Mouse (Mus musculus) macrophage (primary cell): ENCODE results near the gene Gm6034. TPM values are rescaled to one million over a fixed set of nuclear protein-coding genes. Genes with fewer than 3 reads are reported as not detected.
"Not testable (repeated sequence)": the region's sequence is repeated elsewhere in the genome, so short reads cannot be mapped to it uniquely, and the experiment has no call there.

Source experiments
- H3K27ac ChIP-seq: fragments of 350-480 bp; formaldehyde crosslinking; 2 replicates; pipeline ENCODE4 v1.9.0; 2021
- H3K36me3 ChIP-seq: fragments of 350-480 bp; formaldehyde crosslinking; 2 replicates; pipeline ENCODE4 v1.9.0; 2021; ENCODE audit errors: inconsistent target
- H3K4me3 ChIP-seq: fragments of 350-480 bp; formaldehyde crosslinking; 2 replicates; pipeline ENCODE4 v1.9.0; 2021; ENCODE audit errors: inconsistent target
- H3K79me2 ChIP-seq: fragments of 350-480 bp; formaldehyde crosslinking; 2 replicates; pipeline ENCODE4 v1.9.0; 2021; ENCODE audit errors: inconsistent target
- WGBS: methylation state at CpG from one replicate; pipeline ENCODE4 v1.1.7; 2026; ENCODE audit warnings: inconsistent platforms; ENCODE audit not compliant: missing documents; 5-methylcytosine and 5-hydroxymethylcytosine counted together
- polyA plus RNA-seq: library from polyadenylated mRNA; stranded (reverse); fragments of 250-400 nt; gene quantifications from 3 replicates; pipeline ENCODE4 v1.2.4, GENCODE M21; 2018; ENCODE audit warnings: inconsistent platforms

Gene Gm6034
- polyA plus RNA-seq, 1 experiment from 2014 or later: not detected

DNA sequence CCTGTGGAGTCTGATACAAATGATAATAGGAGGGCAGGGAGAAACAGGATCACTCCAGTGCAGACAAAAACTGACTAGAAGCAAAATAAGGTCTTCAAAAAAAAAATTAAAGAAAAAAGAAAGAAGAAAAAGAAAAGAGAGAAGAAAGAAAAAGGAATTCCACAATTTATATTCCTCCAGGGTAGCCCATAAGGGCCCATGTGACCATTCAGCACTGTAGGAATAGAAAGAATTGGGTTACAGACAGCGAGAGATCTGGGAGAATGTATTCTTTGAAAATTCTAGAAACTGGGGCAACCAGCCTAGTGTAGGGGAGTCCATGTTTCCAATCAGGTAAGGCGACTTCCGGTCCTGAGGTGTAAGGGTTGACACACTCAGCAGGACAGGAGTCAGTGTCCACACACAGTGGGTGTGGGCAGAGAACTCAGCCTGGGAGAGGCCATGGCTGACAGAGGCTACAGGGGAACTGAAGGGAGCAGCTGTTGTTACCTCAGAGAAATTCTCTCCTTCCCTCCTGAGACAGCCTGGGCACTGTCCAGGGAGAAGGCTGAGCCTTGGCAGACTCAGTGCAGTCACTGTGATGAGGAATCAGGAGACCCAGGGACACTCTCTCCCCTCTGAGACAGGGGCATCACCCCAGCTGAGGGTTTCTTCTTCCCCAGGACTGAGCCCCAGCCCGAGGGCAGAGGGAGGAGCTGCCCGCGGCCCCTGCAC is 39.9 kb downstream of the Gm6034 start:
- H3K36me3 ChIP-seq, H3K4me3 ChIP-seq, H3K79me2 ChIP-seq, H3K27ac ChIP-seq: not testable (repeated sequence)
- WGBS: 72% methylated on average over 3 of the region's 6 CpGs

DNA sequence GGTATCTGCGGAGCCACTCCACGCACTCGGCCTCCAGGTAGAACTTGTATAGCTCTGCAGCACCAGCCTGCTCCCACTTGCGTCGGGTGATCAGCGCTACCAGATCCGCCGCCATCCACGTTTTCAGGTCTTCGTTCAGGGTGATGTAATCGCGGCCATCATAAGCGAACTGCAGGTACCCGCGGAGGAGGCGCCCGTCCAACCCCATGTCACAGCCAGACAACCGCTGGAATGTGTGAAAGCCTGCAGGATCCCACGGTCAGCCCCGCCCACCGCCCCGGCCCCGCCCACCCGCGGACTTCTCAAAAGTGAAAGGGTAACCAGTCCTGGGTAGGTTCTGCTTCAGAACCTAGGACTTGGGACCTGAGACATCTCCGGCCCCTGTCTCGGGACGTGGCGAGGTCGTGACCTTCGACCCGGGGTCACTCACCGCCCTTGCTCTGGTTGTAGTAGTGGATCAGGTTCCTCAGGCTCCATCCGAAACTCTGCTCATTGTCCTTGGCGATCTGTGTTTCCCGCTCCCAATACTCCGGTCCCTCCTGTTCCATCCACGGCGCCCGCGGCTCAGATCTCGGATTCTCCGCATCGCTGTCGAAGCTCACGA is 40.6 kb downstream of the Gm6034 start:
- H3K36me3 ChIP-seq: no peaks in the 10 kb centered on the region
- WGBS: 1% methylated on average over 46 of the region's 46 CpGs

DNA sequence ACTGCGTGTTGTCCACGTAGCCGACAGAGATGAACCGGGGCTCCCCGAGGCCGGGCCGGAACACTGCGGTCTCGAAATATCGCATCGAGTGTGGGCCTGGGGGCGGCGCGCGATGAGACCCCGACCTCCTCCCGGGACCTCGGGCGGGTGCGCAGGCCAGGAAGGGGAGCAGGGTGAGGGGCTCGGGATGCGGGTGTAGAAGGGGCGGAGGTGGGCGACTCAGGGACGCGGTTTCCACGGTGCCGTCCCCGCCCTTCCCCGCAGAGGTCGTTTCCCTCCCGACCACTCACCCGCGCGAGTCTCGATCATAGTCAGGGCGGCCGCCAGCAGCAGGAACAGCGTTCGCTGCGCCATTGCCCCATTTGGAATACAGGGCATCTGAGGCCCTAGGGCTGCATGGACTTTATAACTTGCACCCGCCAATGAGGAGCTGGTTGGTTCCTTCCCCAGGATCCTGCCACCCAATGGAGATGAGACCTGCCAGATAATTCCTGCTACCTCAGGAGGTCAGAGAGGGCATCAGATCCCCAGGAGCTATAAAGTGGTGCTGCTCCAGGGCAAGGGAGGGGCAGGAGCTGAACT is 41.2 kb downstream of the Gm6034 start:
- Histone ChIP-seq H3K79me2 (no peaks in the 10 kb centered on the region), H3K4me3 (peak overlapping the region; percentile 49), H3K36me3 (no peaks in the 10 kb centered on the region), H3K27ac (no peak overlapping the region)
- under 1% methylated on average over 37 of the region's 42 CpGs for WGBS

More for the DNA sequence above, 40.6 kb downstream of the Gm6034 start:
- H3K79me2 ChIP-seq: no peaks in the 10 kb centered on the region
- H3K27ac ChIP-seq: no peak overlapping the region
- peak overlapping the region; percentile 49 for H3K4me3 ChIP-seq

DNA sequence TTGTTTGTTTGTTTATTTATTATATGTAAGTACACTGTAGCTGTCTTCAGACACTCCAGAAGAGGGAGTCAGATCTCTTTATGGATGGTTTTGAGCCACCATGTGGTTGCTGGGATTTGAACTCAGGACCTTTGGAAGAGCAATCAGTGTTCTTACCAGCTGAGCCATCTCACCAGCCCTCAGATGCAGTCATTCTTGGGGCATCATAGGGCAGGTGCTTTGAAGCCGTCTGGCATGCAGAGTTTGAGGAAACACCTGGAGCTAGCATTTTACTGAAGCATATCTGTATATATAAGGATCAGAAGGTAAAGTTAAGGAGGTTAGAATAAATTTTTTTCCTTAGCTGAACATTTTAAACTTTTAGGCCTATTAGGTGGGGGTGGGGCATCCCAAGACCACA is 43.2 kb downstream of the Gm6034 start:
- not testable (repeated sequence) for H3K36me3 ChIP-seq, H3K4me3 ChIP-seq, H3K79me2 ChIP-seq, H3K27ac ChIP-seq
- WGBS: 67% methylated on average over 1 of the region's 1 CpGs

DNA sequence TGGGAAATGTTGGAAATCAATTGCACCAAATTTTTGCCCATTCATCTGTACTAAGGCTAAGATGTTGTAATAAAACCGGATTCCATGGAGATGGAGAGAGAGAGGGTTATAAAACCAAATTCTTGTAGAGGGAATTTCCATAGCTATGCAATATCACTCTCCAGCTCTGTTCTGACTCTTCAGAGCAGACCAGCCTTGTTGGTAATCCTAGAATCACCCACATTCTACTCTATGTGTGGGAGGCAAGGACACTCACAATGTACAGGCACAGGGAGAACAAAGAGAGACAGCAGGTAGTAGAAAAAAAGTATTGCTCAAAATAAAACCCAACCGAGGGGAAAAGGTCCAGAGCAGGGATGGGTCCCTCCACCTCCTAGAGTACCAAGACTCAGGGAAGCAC is 49.2 kb downstream of the Gm6034 start:
- H3K79me2 ChIP-seq, H3K27ac ChIP-seq, H3K4me3 ChIP-seq, H3K36me3 ChIP-seq: not testable (repeated sequence)
- no CpG with 5 or more reads among the region's 2 CpGs for WGBS

DNA sequence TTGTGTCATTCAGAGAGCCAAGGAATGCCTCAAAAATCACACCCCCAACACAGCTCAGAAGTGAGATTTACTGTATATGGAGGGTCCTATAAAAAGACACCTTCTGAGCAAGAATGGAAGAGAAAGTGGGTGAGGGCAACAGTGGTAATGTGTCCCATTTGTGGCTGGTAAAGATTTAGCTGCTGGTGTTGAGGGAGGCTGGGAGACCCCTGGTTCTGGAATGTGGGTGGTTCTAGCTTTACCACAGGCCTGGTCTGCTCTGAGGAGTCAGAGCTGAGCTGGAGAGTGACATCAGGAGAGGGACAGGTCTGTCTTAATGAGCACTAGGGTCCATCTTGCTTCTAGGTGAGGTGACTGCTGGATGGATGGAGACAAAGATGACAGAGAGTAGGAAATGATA is 49.8 kb downstream of the Gm6034 start:
- not testable (repeated sequence) for H3K36me3 ChIP-seq, H3K27ac ChIP-seq, H3K4me3 ChIP-seq, H3K79me2 ChIP-seq

DNA sequence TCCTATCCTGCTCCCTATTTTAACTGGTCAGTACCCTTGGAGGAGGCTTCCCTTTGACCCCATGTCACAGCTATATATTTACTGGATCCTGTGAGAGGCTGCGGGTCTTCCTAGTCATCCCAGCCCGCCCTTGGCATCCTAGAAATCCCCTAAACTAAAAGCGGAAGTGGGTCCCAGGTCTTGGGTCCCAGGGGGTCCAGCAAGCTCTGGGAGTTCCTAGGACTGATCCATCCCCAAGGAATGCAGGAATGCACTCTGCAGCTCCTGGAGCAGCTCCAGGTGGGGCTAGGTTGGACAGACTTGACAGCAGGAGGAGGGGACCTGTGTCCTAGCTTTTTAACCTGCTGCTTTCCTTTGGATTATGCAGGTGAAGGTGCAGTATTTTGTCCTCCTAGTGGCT is 51.2 kb downstream of the Gm6034 start:
- no peaks in the 10 kb centered on the region for H3K36me3 ChIP-seq
- H3K79me2 ChIP-seq: no peaks in the 10 kb centered on the region
- no peak overlapping the region for H3K4me3 ChIP-seq
- WGBS: 45% methylated on average over 3 of the region's 3 CpGs
- no peak overlapping the region for H3K27ac ChIP-seq

DNA sequence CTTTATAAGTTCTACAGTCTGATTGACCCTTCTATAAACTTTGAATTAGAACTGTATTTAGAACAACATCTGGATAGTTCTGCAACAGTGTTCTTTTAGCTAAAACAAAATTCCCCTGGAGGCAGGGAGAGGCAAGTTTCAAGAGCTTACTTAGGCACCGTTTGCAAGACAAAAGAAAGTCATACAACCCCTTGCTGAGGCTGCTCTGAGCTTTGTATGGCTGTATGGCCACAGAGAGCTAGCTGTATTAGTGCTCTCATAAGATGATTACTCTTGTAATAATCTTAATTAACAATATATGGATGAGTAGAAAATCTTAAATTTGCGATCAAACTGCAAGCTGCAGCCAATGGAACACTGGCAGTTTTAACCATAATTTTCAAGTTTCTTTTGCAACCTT is 56.8 kb downstream of the Gm6034 start:
- H3K27ac ChIP-seq, H3K36me3 ChIP-seq, H3K79me2 ChIP-seq, H3K4me3 ChIP-seq: not testable (repeated sequence)
- 82% methylated on average over 2 of the region's 2 CpGs for WGBS

DNA sequence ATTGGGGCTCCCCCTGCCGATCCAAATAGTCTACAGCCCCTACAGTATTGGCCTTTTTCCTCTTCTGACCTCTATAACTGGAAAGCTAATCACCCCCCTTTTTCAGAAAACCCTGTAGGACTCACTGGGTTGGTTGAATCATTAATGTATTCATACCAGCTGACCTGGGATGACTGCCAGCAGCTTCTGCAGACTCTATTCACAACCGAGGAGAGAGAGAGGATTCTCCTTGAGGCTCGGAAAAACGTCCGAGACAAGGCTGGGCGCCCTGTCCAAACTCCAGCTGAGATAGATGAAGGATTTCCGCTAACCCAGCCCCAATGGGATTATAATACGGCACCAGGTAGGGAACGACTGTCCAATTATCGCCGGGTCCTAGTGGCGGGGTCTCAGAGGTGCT is 59.3 kb downstream of the Gm6034 start:
- H3K36me3 ChIP-seq, H3K27ac ChIP-seq, H3K4me3 ChIP-seq, H3K79me2 ChIP-seq: not testable (repeated sequence)
- WGBS: 100% methylated on average over 1 of the region's 12 CpGs

Other genes with a start within 250 kb of the Gm6034 start
- gene Ier3, start 221.3 kb upstream of the Gm6034 start, polyA plus RNA-seq: 20.7 to 61.5 TPM (median 37.3 TPM) in 3 replicates
- 42.9 to 64.8 TPM (median 56.1 TPM) in 3 replicates for gene Flot1, start 219.7 kb upstream of the Gm6034 start, polyA plus RNA-seq
- gene Tubb5, start 204.7 kb upstream of the Gm6034 start, polyA plus RNA-seq: 187 to 603 TPM (median 205 TPM) in 3 replicates
- gene Mdc1, start 201.4 kb upstream of the Gm6034 start, polyA plus RNA-seq: 12.5 to 32.8 TPM (median 22.9 TPM) in 3 replicates
- 5.9 to 14.4 TPM (median 6.8 TPM) in 3 replicates for gene Nrm, start 181.6 kb upstream of the Gm6034 start, polyA plus RNA-seq
- gene Ppp1r18, start 177.4 kb upstream of the Gm6034 start, polyA plus RNA-seq: 166 to 235 TPM (median 189 TPM) in 3 replicates
- 19.3 to 24.2 TPM (median 19.8 TPM) in 3 replicates for gene Dhx16, start 163.1 kb upstream of the Gm6034 start, polyA plus RNA-seq
- 26.7 to 32.7 TPM (median 27.9 TPM) in 3 replicates for gene 2310061I04Rik, start 145.5 kb upstream of the Gm6034 start, polyA plus RNA-seq
- gene Atat1, start 132.9 kb upstream of the Gm6034 start, polyA plus RNA-seq: 3.8 to 11.5 TPM (median 6.7 TPM) in 3 replicates
- gene Mrps18b, start 126.6 kb upstream of the Gm6034 start, polyA plus RNA-seq: 31.2 to 75.1 TPM (median 49.9 TPM) in 3 replicates
- 27.4 to 97.8 TPM (median 35.0 TPM) in 3 replicates for gene Ppp1r10, start 126.5 kb upstream of the Gm6034 start, polyA plus RNA-seq
- gene Abcf1, start 73.2 kb upstream of the Gm6034 start, polyA plus RNA-seq: 65.4 to 217 TPM (median 77.6 TPM) in 3 replicates
- gene Gnl1, start 63.1 kb upstream of the Gm6034 start, polyA plus RNA-seq: 24.9 to 38.6 TPM (median 28.9 TPM) in 3 replicates
- gene Prr3, start 62.7 kb upstream of the Gm6034 start, polyA plus RNA-seq: 8.8 to 13.9 TPM (median 9.5 TPM) in 3 replicates
- gene H2-T24, start 22.4 kb upstream of the Gm6034 start, polyA plus RNA-seq: 34.5 to 71.7 TPM (median 59.9 TPM) in 3 replicates
- gene H2-T23, start 10.1 kb upstream of the Gm6034 start, polyA plus RNA-seq: 196 to 602 TPM (median 274 TPM) in 3 replicates
- gene H2-T22, start 214 bp upstream of the Gm6034 start, polyA plus RNA-seq: 56.5 to 198 TPM (median 94.0 TPM) in 3 replicates
- 0.16 to 0.64 TPM (median 0.34 TPM) in 3 replicates for gene Gm11127, start 15.4 kb downstream of the Gm6034 start, polyA plus RNA-seq
- 0.22 to 0.67 TPM in 2 of 3 replicates, not detected in the other for gene Gm19684, start 78.7 kb downstream of the Gm6034 start, polyA plus RNA-seq
- gene Gm7030, start 86.5 kb downstream of the Gm6034 start, polyA plus RNA-seq: not detected in 3 replicates
- not detected in 3 replicates for gene Gm8909, start 125.6 kb downstream of the Gm6034 start, polyA plus RNA-seq
- not detected in 3 replicates for gene H2-T3, start 147.3 kb downstream of the Gm6034 start, polyA plus RNA-seq
- gene Rpp21, start 215.1 kb downstream of the Gm6034 start, polyA plus RNA-seq: 14.2 to 42.9 TPM (median 31.7 TPM) in 3 replicates
- gene Trim39, start 229.3 kb downstream of the Gm6034 start, polyA plus RNA-seq: 5.5 to 8.2 TPM (median 7.4 TPM) in 3 replicates
- gene H2-M10.2, start 243.5 kb downstream of the Gm6034 start, polyA plus RNA-seq: not detected in 3 replicates